Mouse (Mus musculus): ENCODE measurements at regions not wholly inside any gene's neighbourhood (a gene's known extent, or its start where the extent isn't known, plus 50 kb on each side); places are given as distances from the start of the nearest gene placed in this dataset.

DNA sequence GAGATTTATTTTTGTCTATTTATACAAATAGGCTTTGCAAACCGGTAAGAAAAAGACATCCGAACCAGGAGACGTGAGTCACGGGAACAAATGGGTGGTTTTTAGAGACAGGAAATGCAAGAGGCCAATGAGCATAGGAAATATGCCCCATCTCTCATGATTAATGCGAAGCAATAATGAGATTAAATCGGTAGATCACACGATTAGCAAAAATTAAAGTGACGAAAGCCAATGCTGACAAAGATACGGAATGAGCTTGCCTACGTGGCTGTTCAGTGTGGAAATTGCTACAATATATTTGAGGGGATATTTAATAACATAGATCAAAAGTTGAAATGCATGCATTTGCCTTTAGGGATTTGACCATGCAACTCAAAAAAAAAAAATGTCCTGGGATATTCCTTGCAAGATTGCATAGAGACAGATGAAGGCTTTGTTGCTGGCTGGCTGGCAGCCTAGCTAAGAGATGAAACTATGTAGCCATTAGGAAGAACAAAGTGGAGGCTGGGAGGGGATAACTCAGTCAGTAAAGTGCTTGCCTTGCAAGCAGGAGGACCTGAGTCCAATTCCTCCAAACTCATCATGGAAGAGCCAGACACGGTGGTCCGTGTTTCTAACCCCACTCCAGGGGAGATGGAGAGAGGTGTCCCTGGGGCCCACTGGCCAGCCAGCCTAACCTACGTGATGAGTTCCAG lies 60.2 kb upstream of the Unc5b start:
- no peak for DNase-seq (ENCODE audit: low spot score in 2 of 2)

- DNase-seq (ENCODE audit: low spot score in 2 of 2), result no peak
Observed at GRCm38 (mm10) chr10:60889792-60890191, 58.4 kb upstream of the Unc5b start.

GRCm38 (mm10) chr10:60888541-60888940 lies 57.2 kb upstream of the Unc5b start:
- no peak for DNase-seq (ENCODE audit: low spot score in 2 of 2)

DNA sequence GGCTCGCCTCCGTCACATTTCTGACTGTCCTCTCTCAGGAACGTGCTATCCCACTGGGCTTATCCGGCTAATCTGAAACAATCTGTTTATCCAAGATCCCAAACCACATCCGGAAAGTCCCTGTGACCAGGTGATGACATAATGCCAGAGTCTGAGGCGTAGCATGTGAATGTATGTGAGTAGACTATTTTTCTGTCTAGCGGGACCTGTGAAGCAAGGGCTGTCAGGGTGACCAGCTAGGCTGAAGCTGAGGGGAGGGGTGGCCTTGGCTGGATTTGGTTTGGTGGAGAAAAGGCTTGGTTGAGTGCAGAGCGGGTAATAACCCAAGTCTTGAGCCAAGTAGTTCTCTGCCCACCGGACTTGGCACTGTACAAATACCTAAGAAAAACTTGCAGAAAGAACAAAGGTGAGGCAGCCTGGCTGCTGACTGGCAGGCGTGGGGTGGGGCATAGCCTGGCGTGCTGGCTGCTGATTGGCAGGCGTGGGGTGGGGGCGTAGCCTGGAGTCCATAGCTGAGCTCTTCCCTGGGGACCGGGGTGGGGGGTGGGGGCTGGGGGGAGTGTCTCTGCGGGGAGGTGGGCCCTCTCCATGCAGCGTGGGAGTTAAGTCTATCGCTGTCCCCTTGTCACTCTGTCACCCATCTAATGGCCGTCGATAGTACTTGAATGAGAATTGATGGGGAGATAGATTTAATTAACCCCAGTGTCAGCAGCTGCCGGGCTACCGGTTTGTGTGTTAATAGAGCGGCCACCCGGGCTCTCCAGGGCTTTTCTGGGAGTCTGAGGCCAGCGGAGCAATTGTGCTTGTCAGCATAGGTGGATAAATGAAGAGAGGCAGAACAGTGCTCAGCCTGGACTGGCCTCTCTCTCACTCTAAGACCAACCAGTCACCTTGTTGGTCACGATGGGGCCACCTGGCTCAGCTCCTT lies 54.2 kb upstream of the Unc5b start:
- DNase-seq (ENCODE audit: low spot score in 2 of 2), result no peak

GRCm38 (mm10) chr10:60884806-60885205 lies 53.4 kb upstream of the Unc5b start:
- no peak for DNase-seq (ENCODE audit: low spot score in 2 of 2)
